Mouse (Mus musculus) stomach, embryonic 15.5 days (tissue): ENCODE data around the gene Slc19a3. TPM values are rescaled to one million over a fixed set of nuclear protein-coding genes. Genes with fewer than 3 reads are reported as not detected.

ENCODE experiments used
- ATAC-seq: fragments of 200-750 bp; cut with Nextera tagmentation; 2 replicates; pipeline ENCODE4 v1.8.0; 2017; ENCODE audit warnings: low read depth, moderate number of reproducible peaks, moderate TSS enrichment; ENCODE audit not compliant: insufficient read depth, low FRiP score
- H3K27ac ChIP-seq: fragments of 300-500 bp; sonication (generic); 2 replicates; pipeline ENCODE4 v1.5.1; 2015; ENCODE audit warnings: mild to moderate bottlenecking, inconsistent platforms
- H3K27me3 ChIP-seq: fragments of 300-500 bp; sonication (generic); replicated peaks from 2 replicates; pipeline ENCODE4 v1.6.1; 2015; ENCODE audit warnings: inconsistent platforms
- H3K36me3 ChIP-seq: fragments of 300-500 bp; sonication (generic); 2 replicates; pipeline ENCODE4 v1.6.1; 2015; ENCODE audit warnings: inconsistent platforms
- H3K4me1 ChIP-seq: fragments of 300-500 bp; sonication (generic); 2 replicates; pipeline ENCODE4 v1.6.1; 2015; ENCODE audit warnings: inconsistent platforms
- H3K4me2 ChIP-seq: fragments of 300-500 bp; sonication (generic); 2 replicates; pipeline ENCODE4 v1.6.1; 2015; ENCODE audit warnings: mild to moderate bottlenecking, inconsistent platforms
- H3K4me3 ChIP-seq: fragments of 300-500 bp; sonication (generic); replicated peaks from 2 replicates; pipeline ENCODE4 v1.5.1; 2015; ENCODE audit warnings: inconsistent platforms
- H3K9ac ChIP-seq: fragments of 300-500 bp; sonication (generic); 2 replicates; pipeline ENCODE4 v1.6.1; 2015; ENCODE audit warnings: inconsistent platforms
- H3K9me3 ChIP-seq: fragments of 300-500 bp; sonication (generic); 2 replicates; pipeline ENCODE4 v1.6.1; 2016; ENCODE audit warnings: inconsistent platforms
- WGBS: fragments of 180-500 bp; shearing (Covaris S2); methylation state at CpG from one replicate; pipeline ENCODE4 v1.1.7; 2015; 5-methylcytosine and 5-hydroxymethylcytosine counted together
- polyA plus RNA-seq: library from polyadenylated mRNA; unstranded; fragments of >200 nt; fragmentation: Nextera tagmentation; extraction: Ambion mirVana; gene quantifications from 2 replicates; pipeline ENCODE4 v1.2.1, GENCODE M21; 2015

Slc19a3 gene
- polyA plus RNA-seq, 1 experiment from 2014 or later, result 0.55 TPM

- no peaks in the 10 kb centered on the region for H3K36me3 ChIP-seq
- no peak overlapping the region for H3K9ac ChIP-seq
- H3K9me3 ChIP-seq, result no peaks in the 10 kb centered on the region
- 74% methylated on average over 3 of the region's 3 CpGs for WGBS
- ATAC-seq, result no peak
- H3K27ac ChIP-seq, result no peak overlapping the region
- no peaks in the 10 kb centered on the region for H3K4me1 ChIP-seq
- no peak overlapping the region for H3K4me2 ChIP-seq
- no peak overlapping the region for H3K4me3 ChIP-seq
- H3K27me3 ChIP-seq, result no peaks in the 10 kb centered on the region
Observed at GRCm38 (mm10) chr1:82993947-82994346, 44.3 kb downstream of the Slc19a3 start.

GRCm38 (mm10) chr1:82992093-82992492, 46.2 kb downstream of the Slc19a3 start:
- no peaks in the 10 kb centered on the region for H3K4me1 ChIP-seq
- no peak overlapping the region for H3K4me3 ChIP-seq
- H3K27ac ChIP-seq, result no peak overlapping the region
- no peaks in the 10 kb centered on the region for H3K27me3 ChIP-seq
- no peaks in the 10 kb centered on the region for H3K9me3 ChIP-seq
- WGBS, result 88% methylated on average over 6 of the region's 6 CpGs
- no peak overlapping the region for H3K4me2 ChIP-seq
- H3K9ac ChIP-seq, result no peak overlapping the region
- H3K36me3 ChIP-seq, result no peaks in the 10 kb centered on the region
- no peak for ATAC-seq

GRCm38 (mm10) chr1:82991596-82991995, 46.7 kb downstream of the Slc19a3 start:
- Histone ChIP-seq H3K4me1 (no peaks in the 10 kb centered on the region), H3K27ac (no peak overlapping the region), H3K4me2 (no peak overlapping the region), H3K9me3 (no peaks in the 10 kb centered on the region), H3K27me3 (no peaks in the 10 kb centered on the region), H3K4me3 (no peak overlapping the region), H3K9ac (no peak overlapping the region), H3K36me3 (no peaks in the 10 kb centered on the region)
- 69% methylated on average over 3 of the region's 3 CpGs for WGBS
- no peak for ATAC-seq

GRCm38 (mm10) chr1:82991062-82991461, 47.2 kb downstream of the Slc19a3 start:
- WGBS, result 63% methylated on average over 4 of the region's 4 CpGs
- Histone ChIP-seq H3K9me3 (no peaks in the 10 kb centered on the region), H3K9ac (no peak overlapping the region), H3K4me2 (no peak overlapping the region), H3K4me1 (no peaks in the 10 kb centered on the region), H3K27me3 (no peaks in the 10 kb centered on the region), H3K4me3 (no peak overlapping the region), H3K36me3 (no peaks in the 10 kb centered on the region), H3K27ac (no peak overlapping the region)
- no peak for ATAC-seq

GRCm38 (mm10) chr1:82987530-82988198, 50.6 kb downstream of the Slc19a3 start:
- Histone ChIP-seq H3K4me3 (no peak overlapping the region), H3K27me3 (no peaks in the 10 kb centered on the region), H3K9me3 (no peaks in the 10 kb centered on the region), H3K9ac (no peak overlapping the region), H3K4me1 (no peaks in the 10 kb centered on the region), H3K4me2 (no peak overlapping the region), H3K27ac (no peak overlapping the region), H3K36me3 (no peaks in the 10 kb centered on the region)
- 33% methylated on average over 4 of the region's 4 CpGs for WGBS
- ATAC-seq, result no peak

GRCm38 (mm10) chr1:82986738-82987137, 51.5 kb downstream of the Slc19a3 start:
- 88% methylated on average over 6 of the region's 6 CpGs for WGBS
- Histone ChIP-seq H3K27ac (no peak overlapping the region), H3K9me3 (no peaks in the 10 kb centered on the region), H3K27me3 (no peaks in the 10 kb centered on the region), H3K4me3 (no peak overlapping the region), H3K36me3 (no peaks in the 10 kb centered on the region), H3K4me1 (no peaks in the 10 kb centered on the region), H3K4me2 (no peak overlapping the region), H3K9ac (no peak overlapping the region)
- ATAC-seq, result no peak

- Histone ChIP-seq H3K9ac (no peak overlapping the region), H3K4me1 (no peaks in the 10 kb centered on the region), H3K27ac (no peak overlapping the region), H3K27me3 (no peaks in the 10 kb centered on the region), H3K4me2 (no peak overlapping the region), H3K36me3 (no peaks in the 10 kb centered on the region), H3K9me3 (no peaks in the 10 kb centered on the region), H3K4me3 (no peak overlapping the region)
- ATAC-seq, result no peak
Observed at GRCm38 (mm10) chr1:82977840-82978239, 60.4 kb downstream of the Slc19a3 start.

- H3K4me1 ChIP-seq, result no peaks in the 10 kb centered on the region
- H3K9ac ChIP-seq, result no peak overlapping the region
- no peak for ATAC-seq
- H3K27me3 ChIP-seq, result no peaks in the 10 kb centered on the region
- no peak overlapping the region for H3K27ac ChIP-seq
- H3K9me3 ChIP-seq, result no peaks in the 10 kb centered on the region
- H3K4me3 ChIP-seq, result no peak overlapping the region
- WGBS, result 81% methylated on average over 5 of the region's 5 CpGs
- no peak overlapping the region for H3K4me2 ChIP-seq
- no peaks in the 10 kb centered on the region for H3K36me3 ChIP-seq
Observed at GRCm38 (mm10) chr1:82975750-82976149, 62.5 kb downstream of the Slc19a3 start.

- WGBS, result 64% methylated on average over 9 of the region's 9 CpGs
- no peaks in the 10 kb centered on the region for H3K4me1 ChIP-seq
- no peaks in the 10 kb centered on the region for H3K36me3 ChIP-seq
- no peaks in the 10 kb centered on the region for H3K27me3 ChIP-seq
- no peak overlapping the region for H3K4me2 ChIP-seq
- H3K27ac ChIP-seq, result no peak overlapping the region
- no peak overlapping the region for H3K9ac ChIP-seq
- H3K4me3 ChIP-seq, result no peak overlapping the region
- ATAC-seq, result no peak
- no peaks in the 10 kb centered on the region for H3K9me3 ChIP-seq
Observed at GRCm38 (mm10) chr1:82974342-82974741, 63.9 kb downstream of the Slc19a3 start.

- WGBS, result 60% methylated on average over 6 of the region's 6 CpGs
- no peak overlapping the region for H3K27ac ChIP-seq
- ATAC-seq, result no peak
- H3K9me3 ChIP-seq, result no peaks in the 10 kb centered on the region
- no peaks in the 10 kb centered on the region for H3K36me3 ChIP-seq
- no peak overlapping the region for H3K9ac ChIP-seq
- no peaks in the 10 kb centered on the region for H3K4me1 ChIP-seq
- H3K4me2 ChIP-seq, result no peak overlapping the region
- H3K27me3 ChIP-seq, result no peaks in the 10 kb centered on the region
- H3K4me3 ChIP-seq, result no peak overlapping the region
Observed at GRCm38 (mm10) chr1:82973901-82974300, 64.3 kb downstream of the Slc19a3 start.

- Histone ChIP-seq H3K4me1 (no peaks in the 10 kb centered on the region), H3K27me3 (no peaks in the 10 kb centered on the region), H3K4me3 (no peak overlapping the region), H3K9ac (no peak overlapping the region), H3K27ac (no peak overlapping the region), H3K4me2 (no peak overlapping the region), H3K36me3 (no peaks in the 10 kb centered on the region), H3K9me3 (no peaks in the 10 kb centered on the region)
- ATAC-seq, result no peak
- WGBS, result 78% methylated on average over 1 of the region's 1 CpGs
Observed at GRCm38 (mm10) chr1:82973244-82973643, 65.0 kb downstream of the Slc19a3 start.

- Histone ChIP-seq H3K9ac (no peak overlapping the region), H3K9me3 (no peaks in the 10 kb centered on the region)
Observed at GRCm38 (mm10) chr1:82972046-82972445, 66.2 kb downstream of the Slc19a3 start.

GRCm38 (mm10) chr1:82966413-82966812, 71.8 kb downstream of the Slc19a3 start:
- Histone ChIP-seq H3K27me3 (no peaks in the 10 kb centered on the region), H3K4me3 (no peak overlapping the region), H3K9me3 (no peaks in the 10 kb centered on the region), H3K9ac (no peak overlapping the region), H3K36me3 (no peaks in the 10 kb centered on the region), H3K27ac (no peak overlapping the region), H3K4me1 (no peaks in the 10 kb centered on the region), H3K4me2 (no peak overlapping the region)
- WGBS, result 60% methylated on average over 3 of the region's 3 CpGs
- no peak for ATAC-seq

More at GRCm38 (mm10) chr1:82972046-82972445, 66.2 kb downstream of the Slc19a3 start:
- H3K4me1 ChIP-seq, result no peaks in the 10 kb centered on the region
- H3K36me3 ChIP-seq, result no peaks in the 10 kb centered on the region
- no peak overlapping the region for H3K27ac ChIP-seq
- no peak overlapping the region for H3K4me2 ChIP-seq
- H3K27me3 ChIP-seq, result no peaks in the 10 kb centered on the region
- ATAC-seq, result no peak; the same call in 1 of the 2 replicates
- H3K4me3 ChIP-seq, result no peak overlapping the region
- WGBS, result 25% methylated on average over 4 of the region's 4 CpGs
